Mouse (Mus musculus) large intestine, adult 2 months (tissue): Measurements from ENCODE around the gene Rreb1. TPM values are rescaled to one million over a fixed set of nuclear protein-coding genes. Genes with fewer than 3 reads are reported as not detected.

Experiments used
- DNase-seq: peaks from one replicate; pipeline ENCODE4 v3.0.0-alpha.2; 2012; ENCODE audit warnings: low read depth, low spot score
- WGBS: fragments of 180-500 bp; shearing (Covaris S2); methylation state at CpG from one replicate; pipeline ENCODE4 v1.1.7; 2018; 5-methylcytosine and 5-hydroxymethylcytosine counted together
- polyA plus RNA-seq: library from polyadenylated mRNA; depleted of rRNA; stranded (reverse); fragments of >200 nt; gene quantifications from 2 replicates; pipeline ENCODE4 v1.2.3, GENCODE M21; 2012

Gene Rreb1
- polyA plus RNA-seq, 1 experiment = 10.4 TPM

DNA sequence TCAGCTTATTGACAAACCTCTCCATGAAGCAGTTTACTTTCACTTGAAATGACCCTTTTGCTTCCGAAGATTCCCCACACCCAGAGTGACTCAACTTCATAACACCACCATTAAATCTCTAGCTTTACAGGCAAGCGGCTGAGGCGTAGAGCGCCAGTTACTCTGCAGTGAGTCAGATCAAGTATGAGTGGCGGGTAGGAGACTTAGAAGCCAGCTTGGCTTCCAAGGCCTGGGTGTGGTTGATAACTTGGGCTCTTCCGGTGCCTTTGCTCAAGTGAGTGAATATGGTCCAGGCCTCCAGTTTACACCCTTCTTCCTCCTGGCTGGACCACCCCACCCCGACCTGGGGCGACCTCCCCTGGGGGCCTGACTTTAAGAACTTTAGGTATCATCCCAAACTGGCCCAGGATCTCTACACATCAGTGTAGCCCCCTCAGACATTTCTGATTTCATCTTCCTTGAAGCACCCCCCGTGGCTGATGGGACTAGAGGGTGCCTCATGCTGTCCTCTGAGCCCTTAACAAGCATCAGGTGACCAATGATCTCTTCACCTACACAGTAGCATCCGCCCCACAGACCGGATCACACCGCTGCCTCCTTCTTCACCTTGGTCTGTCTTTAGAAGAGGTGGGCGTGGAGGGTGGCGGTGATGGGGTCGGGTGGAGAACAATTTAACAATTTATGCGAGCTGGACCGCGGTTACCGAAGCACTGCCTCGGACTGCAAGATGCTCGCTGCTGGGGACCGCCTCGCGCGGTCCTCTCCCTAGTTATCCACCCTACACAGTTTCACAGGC lies 651 bp upstream of the Rreb1 start:
- 17% methylated on average over 25 of the region's 25 CpGs for WGBS
- DNase-seq = peak; percentile 78

DNA sequence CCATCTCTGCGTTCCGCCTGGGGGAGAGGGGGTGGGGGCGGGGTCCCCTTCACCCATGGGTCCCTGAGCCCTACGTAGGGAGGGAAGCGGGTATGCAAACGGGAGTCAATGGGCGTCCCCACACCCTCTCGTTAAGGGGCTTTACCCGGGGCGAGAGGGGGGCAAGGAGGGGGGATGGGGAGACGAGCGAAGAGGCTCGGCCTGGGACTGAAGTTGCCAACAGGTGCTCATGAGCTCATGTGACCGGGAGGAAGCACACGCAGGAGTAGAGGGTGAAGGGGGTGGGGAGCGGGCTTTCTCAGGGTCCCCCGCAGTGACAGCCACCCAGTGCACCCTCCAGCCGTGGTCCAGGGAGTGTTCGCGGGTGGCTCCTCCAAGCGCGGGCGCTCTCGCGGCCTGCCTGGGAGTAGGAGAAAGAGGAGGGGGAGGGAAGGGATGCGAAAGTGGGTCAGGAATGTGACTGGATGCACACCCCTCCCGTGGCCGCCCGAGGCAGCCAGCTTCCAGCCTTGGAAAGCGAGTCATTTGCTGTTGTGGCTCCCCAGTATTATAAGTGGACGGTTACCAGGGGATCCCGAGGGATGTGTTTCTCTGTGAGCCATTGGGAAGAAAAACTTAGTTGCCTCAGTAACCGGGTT lies 513 bp downstream of the Rreb1 start:
- WGBS = 2% methylated on average over 33 of the region's 33 CpGs

DNA sequence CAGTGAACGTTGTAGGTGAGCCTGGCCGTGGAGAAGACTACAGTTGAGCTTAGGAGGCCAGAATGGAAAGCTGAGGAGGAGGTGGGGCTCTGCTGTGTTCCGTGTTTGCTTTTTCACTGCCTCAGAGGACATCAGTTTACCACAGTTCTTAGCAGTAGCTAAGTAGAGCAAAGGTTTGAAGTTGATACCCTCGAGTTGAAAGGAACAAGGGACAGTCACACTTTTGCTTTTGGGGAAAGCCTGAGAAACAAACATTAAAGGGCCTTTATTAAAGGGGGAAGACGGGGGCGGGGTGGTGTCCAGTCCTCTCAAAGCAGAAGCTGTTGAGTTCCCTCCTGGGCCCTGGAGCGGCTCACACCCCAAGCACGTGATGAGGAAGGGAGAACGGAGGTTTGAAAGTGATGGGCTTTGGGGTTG lies 1.1 kb downstream of the Rreb1 start:
- WGBS = 17% methylated on average over 9 of the region's 9 CpGs
- no peak for DNase-seq

More for the DNA sequence above, 513 bp downstream of the Rreb1 start:
- no peak for DNase-seq

DNA sequence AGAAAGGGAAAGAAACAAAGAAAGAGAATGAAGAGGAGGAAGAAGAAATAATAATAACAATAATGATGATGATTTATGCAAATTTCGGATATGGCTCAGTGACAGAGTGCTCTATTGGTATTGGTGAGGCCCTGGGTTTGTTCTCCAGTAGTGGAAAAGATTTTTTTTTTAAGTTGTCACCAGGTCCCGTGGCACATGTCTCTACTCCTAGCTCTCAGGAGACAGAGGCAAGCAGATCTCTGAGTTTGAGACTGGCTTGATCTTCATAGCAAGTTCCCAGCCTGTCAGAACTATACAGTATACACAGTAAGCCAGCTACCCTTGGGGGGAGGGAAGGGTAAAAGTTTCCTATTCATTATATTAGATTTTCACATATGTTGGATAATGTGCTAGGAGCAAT lies 3.4 kb downstream of the Rreb1 start:
- DNase-seq = no peak
- 90% methylated on average over 2 of the region's 2 CpGs for WGBS

DNA sequence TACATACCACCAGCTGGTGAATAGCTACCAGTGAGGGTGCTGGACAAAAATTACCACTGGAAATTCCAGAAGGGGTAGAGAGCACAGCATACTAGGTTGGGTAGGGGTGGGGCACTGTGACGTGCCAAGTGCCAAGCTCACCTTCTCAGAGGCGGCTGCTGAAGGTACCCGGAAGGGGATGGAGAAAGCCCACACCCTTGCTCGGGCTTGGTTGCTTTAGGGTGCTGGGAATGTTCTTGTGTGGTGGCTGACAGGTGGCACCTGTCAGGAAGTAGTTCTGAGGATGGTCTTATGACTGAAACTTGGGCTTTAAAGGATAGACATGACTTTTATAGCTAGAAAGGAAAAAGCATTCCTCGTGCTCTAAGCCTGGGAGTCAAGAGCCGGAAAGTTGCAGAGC lies 3.9 kb downstream of the Rreb1 start:
- whole genome bisulfite sequencing = 52% methylated on average over 6 of the region's 6 CpGs
- DNase-seq = no peak

DNA sequence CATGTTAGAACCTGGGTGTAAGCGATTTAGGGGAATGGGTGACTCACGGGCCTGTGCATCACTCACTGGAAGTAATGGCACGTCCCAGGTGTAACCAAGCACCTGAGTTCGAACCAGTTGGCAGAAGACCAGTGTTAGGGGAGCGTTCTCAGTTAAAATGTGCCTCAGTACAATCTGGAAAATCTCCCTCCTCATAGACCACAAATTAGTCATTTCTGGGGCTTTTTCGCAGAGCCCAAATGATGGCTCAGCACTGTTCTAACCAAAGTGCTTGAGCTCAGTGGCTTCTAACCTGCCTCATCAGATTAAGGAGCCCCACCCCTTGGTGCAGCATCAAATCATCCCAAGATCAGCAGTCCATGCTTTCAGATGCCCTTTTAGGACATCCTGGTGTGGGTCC lies 5.5 kb downstream of the Rreb1 start:
- no peak for DNase-seq
- 93% methylated on average over 6 of the region's 6 CpGs for WGBS

DNA sequence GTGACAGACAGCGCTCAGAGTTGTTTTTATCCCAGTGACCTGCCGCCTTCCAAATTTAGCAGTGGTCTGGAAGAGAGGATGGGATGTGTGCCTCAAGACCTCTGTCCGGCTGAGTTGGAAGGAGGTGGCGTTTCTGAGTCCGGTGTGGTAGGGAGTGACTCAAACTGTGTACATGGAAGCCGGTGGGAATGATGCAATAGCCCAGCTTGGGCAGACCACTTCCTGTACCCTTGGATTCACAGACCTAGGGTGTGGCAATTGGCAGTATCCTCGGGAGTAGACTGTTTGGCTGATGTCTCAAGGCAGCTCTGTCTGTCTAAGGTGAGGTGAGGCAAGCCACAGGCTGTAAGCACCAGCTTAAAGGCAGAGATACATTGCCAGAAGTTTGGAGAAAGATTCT lies 6.0 kb downstream of the Rreb1 start:
- WGBS = 39% methylated on average over 7 of the region's 7 CpGs
- no peak for DNase-seq

DNA sequence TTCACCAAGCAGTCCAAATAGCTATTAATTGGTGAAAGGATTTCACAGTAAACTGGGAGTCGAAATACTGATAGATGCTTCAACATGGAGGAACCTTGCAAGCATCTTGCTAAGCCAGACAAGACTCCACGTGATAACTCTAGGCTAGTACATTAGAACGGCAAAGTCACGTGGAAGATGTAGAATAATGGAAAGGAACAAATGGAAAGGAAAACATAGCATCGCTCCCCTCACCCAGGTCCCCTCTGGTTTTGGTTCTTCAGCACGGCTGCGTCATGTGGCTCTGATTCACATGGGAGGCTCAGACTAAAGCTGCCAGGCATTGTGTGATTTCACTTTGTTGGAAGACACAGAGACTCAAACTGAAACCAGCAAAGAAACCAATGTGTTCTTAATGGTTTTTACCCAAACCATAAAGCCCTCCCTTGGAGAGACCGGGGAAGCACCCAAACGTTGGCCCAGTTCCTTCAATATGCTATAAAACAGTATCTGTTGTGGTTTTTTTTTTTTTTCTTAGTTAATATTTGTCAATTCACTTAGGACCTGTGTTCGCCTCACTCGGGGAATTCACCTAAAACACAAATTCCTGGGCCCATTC lies 14.6 kb downstream of the Rreb1 start:
- no peak for DNase-seq
- WGBS = 55% methylated on average over 11 of the region's 11 CpGs

DNA sequence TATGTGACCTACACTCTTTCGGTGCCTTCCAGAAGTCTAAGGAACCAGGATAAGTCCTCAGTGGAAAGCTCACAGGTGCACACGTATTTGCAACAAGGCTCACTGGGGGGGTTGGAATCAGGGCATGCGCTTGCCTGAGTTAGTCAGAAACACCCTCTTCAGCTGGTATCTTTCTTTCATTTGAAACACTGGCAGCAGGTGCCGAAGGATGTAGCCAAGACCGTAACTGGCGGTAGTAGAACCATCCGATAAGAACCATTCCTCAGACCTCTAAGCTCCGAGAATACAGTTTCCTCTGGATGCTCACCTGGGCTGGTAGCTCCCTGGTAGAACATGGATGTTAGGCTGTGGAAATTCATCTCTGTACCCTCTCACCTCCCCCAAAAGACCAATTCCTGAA lies 20.6 kb downstream of the Rreb1 start:
- WGBS = 90% methylated on average over 8 of the region's 8 CpGs
- DNase-seq = no peak

DNA sequence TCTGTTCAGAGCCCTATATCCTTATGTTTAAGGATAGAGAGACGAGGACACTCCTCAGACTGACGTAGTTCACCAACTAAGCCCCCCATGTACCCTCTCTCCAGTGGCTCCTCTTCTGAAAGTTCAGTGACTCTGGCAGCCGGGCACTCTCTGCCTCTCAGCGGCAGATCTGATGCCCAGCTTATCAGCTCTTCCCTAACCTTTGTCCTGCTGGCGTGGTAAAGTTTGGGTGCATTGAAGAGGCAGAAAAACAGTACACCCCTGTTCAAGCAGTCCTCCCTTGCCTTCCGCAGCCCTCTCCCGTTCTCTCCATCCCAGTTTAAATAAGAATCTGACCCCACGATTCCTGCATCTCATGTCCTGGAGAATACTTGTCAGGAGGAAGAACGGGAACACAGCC lies 21.2 kb downstream of the Rreb1 start:
- WGBS = 34% methylated on average over 9 of the region's 9 CpGs
- no peak for DNase-seq

DNA sequence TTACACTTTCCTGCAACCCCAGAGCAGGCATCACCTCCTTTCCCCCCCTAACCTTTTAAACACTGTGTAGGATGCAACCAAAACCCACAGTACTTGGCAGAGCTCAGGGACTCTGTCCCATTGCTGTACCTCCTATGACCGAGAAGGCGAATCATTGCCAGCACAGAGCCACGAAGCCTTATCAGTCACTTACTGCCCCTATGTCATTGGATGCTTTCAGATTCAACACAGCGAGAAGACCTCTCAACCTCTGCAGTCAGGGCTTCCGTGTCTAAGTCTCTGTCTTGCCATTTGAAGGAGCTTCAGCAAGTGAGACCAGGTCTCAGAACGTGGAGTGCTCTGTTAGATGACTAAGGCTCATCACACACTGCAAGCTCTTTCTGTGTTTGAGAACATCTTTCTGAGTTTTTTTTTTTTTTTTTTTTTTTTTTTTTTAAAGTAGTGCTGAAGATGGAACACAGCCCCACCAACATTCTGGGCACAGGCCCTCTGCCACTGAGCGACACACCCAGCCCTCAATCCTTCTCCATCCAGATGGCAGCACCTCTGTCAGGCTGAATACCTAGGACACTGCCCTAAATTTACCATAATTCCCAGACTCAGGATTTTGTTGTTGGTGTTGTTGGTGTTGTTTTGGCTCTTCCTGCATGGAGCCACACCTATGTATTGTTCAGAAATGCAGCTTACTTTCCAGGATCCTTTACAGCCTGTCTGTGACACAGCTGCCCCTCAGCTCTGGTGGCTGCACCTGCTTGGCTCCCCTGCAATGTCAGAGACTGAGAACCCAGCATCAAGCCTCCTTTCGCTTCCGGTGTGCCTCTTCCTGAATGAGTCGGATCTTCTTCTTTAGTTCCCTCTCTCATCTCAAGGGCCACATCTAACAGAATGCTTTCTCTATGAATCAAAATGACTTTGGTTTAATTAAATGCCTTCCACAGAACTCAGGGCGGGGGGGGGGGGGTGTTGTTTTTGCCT lies 23.2 kb downstream of the Rreb1 start:
- WGBS = 37% methylated on average over 11 of the region's 11 CpGs

DNA sequence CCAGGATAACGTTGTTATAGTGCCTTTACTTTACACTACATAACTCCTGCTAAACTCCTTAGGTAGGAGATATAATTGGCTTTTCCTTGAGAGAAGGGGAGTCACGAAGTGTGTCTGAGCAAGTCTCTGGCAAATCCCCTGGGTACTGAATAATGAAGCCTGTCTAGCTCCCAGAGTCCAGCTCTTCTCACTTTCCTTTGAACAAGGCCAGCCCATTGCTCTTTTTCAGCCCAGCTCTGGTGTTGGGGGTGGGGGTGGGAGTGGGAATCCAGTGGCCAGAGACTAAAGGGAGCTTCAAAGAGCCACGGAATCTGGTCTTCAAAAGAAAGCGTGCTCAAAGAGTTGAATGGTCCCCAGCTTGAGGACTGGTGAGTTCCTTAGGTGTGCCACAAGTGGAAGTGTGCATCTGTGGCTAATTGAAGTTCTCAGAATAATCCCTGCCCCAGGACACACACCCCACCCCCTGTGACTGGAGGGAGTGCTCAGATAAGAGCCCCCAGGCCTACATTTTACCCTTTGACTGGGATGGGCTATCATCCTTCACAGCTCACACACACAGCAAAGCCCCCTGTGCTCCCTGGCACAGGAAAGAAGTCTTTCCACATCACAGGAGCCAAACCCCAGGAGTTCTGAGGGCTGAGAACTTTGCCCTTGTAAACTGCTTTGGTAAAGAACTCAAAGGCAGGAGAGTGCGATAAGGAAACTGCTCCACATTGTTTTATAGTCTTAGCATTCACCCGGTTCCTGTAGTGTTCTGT lies 24.2 kb downstream of the Rreb1 start:
- 29% methylated on average over 6 of the region's 6 CpGs for WGBS

More for the DNA sequence above, 23.2 kb downstream of the Rreb1 start:
- DNase-seq = no peak

DNA sequence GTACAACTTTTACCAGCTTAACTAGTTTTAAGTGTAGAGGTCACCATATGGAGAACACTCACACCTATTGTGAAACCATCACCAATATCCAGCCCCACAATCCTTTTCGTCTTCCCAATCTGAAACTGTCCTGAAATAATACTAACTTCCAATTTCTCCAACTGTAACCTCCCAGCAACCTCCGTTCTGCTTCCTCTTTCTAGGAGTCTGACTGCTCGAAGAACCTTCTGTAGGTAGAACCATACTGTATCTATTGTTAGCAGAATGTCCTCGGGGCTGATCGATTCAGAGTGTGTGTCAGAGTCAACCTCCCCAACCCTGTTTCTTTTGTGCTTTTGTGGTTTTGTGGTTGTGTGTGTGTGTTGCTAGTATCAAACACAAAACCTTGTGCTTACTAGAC lies 25.0 kb downstream of the Rreb1 start:
- 41% methylated on average over 5 of the region's 5 CpGs for WGBS
- DNase-seq = no peak

More for the DNA sequence above, 24.2 kb downstream of the Rreb1 start:
- DNase-seq = peak; percentile 89

DNA sequence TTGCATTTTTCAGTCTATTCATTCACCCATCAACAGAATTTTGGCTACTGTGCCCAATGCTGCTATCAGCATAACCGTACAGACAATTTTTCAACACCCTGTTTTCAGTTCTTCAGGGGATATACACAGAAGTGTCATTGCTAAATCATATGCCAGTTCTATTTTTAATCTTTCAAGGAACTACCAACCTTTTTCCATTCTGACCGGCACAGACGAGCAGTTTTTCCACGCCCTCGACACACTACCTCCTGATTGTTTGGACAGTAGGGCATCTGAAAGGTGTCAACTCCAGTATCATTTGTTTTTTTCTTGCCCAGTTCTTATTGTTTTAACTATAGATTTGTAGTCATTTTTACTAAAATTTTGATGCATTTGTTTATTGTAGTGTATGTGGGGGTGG lies 25.8 kb downstream of the Rreb1 start:
- WGBS = 38% methylated on average over 5 of the region's 5 CpGs
- no peak for DNase-seq

DNA sequence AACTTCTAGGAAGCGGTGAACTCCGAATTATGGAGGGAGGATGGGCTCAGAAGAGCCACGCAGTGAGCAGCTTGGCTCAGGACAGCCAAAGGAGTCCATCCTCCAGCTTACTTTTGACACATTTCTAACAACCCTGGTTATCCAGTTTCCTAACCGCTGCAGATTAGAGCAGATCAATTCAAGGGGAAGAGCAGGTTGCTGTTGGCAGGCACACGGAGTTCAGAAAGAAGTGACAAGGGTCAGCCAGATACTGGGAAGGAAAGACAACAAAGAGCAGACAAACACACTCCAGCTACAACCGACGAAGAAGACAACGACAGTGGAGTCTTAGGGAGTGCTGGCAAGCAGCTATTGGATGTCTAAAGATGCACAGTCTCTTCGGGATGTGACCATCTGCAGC lies 36.8 kb downstream of the Rreb1 start:
- 75% methylated on average over 9 of the region's 9 CpGs for WGBS
- DNase-seq = no peak

DNA sequence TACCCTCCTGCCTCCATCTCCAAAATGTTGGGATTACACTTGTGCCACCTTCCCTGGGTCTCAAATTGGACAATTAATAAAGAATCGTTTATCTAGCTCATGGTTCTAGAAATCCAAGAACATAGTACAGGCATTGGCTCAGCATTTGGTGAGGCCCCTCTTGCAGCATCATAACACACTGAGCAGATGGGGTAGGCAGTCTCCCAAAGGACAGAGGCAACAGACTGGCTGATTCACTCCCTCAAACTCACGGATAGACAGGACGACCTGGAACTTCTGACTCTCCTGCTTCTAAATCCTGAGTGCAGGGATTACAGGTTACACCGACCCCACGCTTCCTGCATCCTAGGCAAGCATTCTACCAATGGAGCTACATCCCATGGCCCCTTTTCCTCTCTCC lies 38.5 kb downstream of the Rreb1 start:
- no peak for DNase-seq
- 90% methylated on average over 5 of the region's 5 CpGs for WGBS

DNA sequence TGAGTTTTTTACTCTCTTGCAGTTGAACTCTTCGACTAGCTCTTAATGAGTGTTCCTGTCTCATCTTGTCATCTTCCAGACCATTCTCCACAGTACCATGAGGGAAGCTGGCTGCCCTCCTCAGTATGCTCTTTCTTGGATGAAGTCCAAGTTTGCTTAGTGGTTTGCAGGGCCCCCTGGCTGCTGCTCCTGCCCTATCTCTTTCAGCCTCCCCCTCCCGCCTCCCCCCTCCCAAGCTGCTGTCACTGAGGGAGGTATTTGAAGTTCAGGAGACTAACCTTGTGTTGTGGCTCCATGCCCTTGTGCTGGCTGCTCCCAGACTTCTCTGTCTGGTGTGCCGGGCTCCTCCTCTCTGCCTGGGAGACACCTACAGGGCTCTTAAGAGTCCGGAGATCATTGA lies 43.2 kb downstream of the Rreb1 start:
- WGBS = 20% methylated on average over 4 of the region's 4 CpGs
- no peak for DNase-seq

DNA sequence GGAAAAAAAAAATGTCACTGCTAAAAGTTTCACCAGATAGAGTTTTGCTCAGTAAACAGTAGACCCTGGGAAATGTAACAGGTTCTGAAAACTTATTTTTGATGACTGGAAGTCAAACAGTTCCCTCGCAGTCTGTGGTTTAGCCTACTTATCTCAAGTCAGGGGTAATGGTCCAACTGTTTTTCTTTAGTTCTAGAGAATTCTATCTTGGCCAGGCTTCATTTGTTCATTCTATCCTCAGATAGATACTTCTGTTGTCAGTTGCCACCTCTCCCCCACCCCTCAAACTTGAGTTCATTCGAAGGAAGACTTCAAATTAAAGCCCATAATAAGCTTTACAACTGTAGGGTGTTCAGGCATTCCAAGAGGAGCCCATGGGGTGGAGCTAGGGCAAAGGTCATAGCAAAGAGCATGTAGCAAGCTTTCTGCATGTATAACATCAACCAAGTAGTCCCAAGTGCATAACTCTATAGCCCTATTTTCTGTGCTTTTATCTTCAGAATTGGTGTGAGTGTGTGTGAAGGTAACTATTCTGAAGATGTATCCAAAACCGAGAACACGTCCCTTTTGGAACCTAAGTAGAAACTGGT lies 46.2 kb downstream of the Rreb1 start:
- DNase-seq = no peak
- WGBS = 38% methylated on average over 4 of the region's 4 CpGs
